Mouse (Mus musculus) heart, embryonic 14.5 days (tissue): ENCODE results near the gene Catsperg1. TPM values are rescaled to one million over a fixed set of nuclear protein-coding genes. Genes with fewer than 3 reads are reported as not detected.

Experiments used
- ATAC-seq: fragments of 200-750 bp; cut with Nextera tagmentation; 2 replicates; pipeline ENCODE4 v1.8.0; 2017; ENCODE audit warnings: low read depth, moderate TSS enrichment; ENCODE audit not compliant: insufficient number of reproducible peaks, insufficient read depth, low FRiP score
- H3K27ac ChIP-seq, 2 experiments: fragments of 200-500 bp in 1 of 2; fragments of 300-500 bp in 1 of 2; sonication (generic) in 1 of 2; replicated peaks in 1 of 2; 2 replicates each; pipeline ENCODE4 v1.5.1; 2012 to 2014; ENCODE audit warnings: low read depth in 2 of 2, low read length in 2 of 2, control low read depth in 1 of 2, mild to moderate bottlenecking in 1 of 2, mixed read lengths in 1 of 2; ENCODE audit not compliant: control insufficient read depth in 1 of 2, insufficient read depth in 1 of 2
- H3K27me3 ChIP-seq: fragments of 300-500 bp; sonication (generic); 2 replicates; pipeline ENCODE4 v1.6.1; 2014; ENCODE audit warnings: mild to moderate bottlenecking, low read length, control low read depth; ENCODE audit not compliant: control insufficient read depth, insufficient read depth
- H3K36me3 ChIP-seq: fragments of 300-500 bp; sonication (generic); 2 replicates; pipeline ENCODE4 v1.6.1; 2014; ENCODE audit warnings: mild to moderate bottlenecking, control low read depth, low read length, mixed read lengths; ENCODE audit not compliant: control insufficient read depth, insufficient read depth
- H3K4me1 ChIP-seq, 2 experiments: fragments of 200-500 bp in 1 of 2; fragments of 300-500 bp in 1 of 2; sonication (generic) in 1 of 2; 2 replicates each; pipeline ENCODE4 v1.6.1; 2012 to 2014; ENCODE audit warnings: low read length in 2 of 2, control low read depth in 1 of 2, mixed read lengths in 1 of 2; ENCODE audit not compliant: control insufficient read depth in 2 of 2, insufficient read depth in 2 of 2
- H3K4me2 ChIP-seq: fragments of 300-500 bp; sonication (generic); 2 replicates; pipeline ENCODE4 v1.6.1; 2014; ENCODE audit warnings: mild to moderate bottlenecking, low read length
- H3K4me3 ChIP-seq, 2 experiments: fragments of 200-500 bp in 1 of 2; fragments of 300-500 bp in 1 of 2; sonication (generic) in 1 of 2; 2 replicates each; pipeline ENCODE4 v1.5.1; 2012 to 2014; ENCODE audit warnings: low read length in 2 of 2, mild to moderate bottlenecking in 2 of 2, control low read depth in 1 of 2, low read depth in 1 of 2, moderate library complexity in 1 of 2; ENCODE audit not compliant: control insufficient read depth in 1 of 2, insufficient read depth in 1 of 2
- H3K9ac ChIP-seq: fragments of 300-500 bp; sonication (generic); 2 replicates; pipeline ENCODE4 v1.6.1; 2014; ENCODE audit warnings: mild to moderate bottlenecking, low read length
- H3K9me3 ChIP-seq: fragments of 300-500 bp; sonication (generic); 2 replicates; pipeline ENCODE4 v1.6.1; 2016; ENCODE audit warnings: low read length, control low read depth; ENCODE audit not compliant: control insufficient read depth
- WGBS: fragments of 180-500 bp; shearing (Covaris S2); extraction: QIAGEN DNeasy Blood & Tissue Kit; methylation state at CpG from one replicate; pipeline ENCODE4 v1.1.7; 2014; 5-methylcytosine and 5-hydroxymethylcytosine counted together
- polyA plus RNA-seq: library from polyadenylated mRNA; unstranded; fragments of >200 nt; fragmentation: Nextera tagmentation; extraction: Ambion mirVana; gene quantifications from 2 replicates; pipeline ENCODE4 v1.2.1, GENCODE M21; 2014

The Catsperg1 gene
- polyA plus RNA-seq, 1 experiment from 2014 or later, result 0.66 TPM

GRCm38 (mm10) chr7:29162294-29162693 lies 51.5 kb downstream of the Catsperg1 start:
- peaks cover 20% of the 10 kb centered on the region for H3K27me3 ChIP-seq

GRCm38 (mm10) chr7:29158264-29158663 lies 55.6 kb downstream of the Catsperg1 start:
- H3K9me3 ChIP-seq, result peaks cover 6% of the 10 kb centered on the region; the same call in 1 of the 2 replicates
- H3K4me1 ChIP-seq, result peaks cover 7 to 9% of the 10 kb centered on the region in 2 experiments; a peak in 2 of 4 replicates
- H3K27me3 ChIP-seq, result peaks cover 16% of the 10 kb centered on the region
- no peak overlapping the region for H3K4me2 ChIP-seq
- no peak overlapping the region for H3K27ac ChIP-seq
- ATAC-seq, result no peak
- H3K4me3 ChIP-seq, result no peak overlapping the region
- WGBS, result 1% methylated on average over 5 of the region's 5 CpGs
- H3K9ac ChIP-seq, result no peak overlapping the region
- H3K36me3 ChIP-seq, result no peaks in the 10 kb centered on the region

More at GRCm38 (mm10) chr7:29162294-29162693, 51.5 kb downstream of the Catsperg1 start:
- Histone ChIP-seq H3K4me3 (no peak overlapping the region), H3K4me2 (no peak overlapping the region), H3K27ac (no peak overlapping the region), H3K9me3 (no peaks in the 10 kb centered on the region), H3K9ac (no peak overlapping the region), H3K36me3 (no peaks in the 10 kb centered on the region), H3K4me1 (0 out of 4 replicates have a peak, but pooled peaks cover 0 to 5% of the 10 kb centered on the region in 2 experiments)
- no peak for ATAC-seq
- WGBS, result 67% methylated on average over 5 of the region's 5 CpGs

DNA sequence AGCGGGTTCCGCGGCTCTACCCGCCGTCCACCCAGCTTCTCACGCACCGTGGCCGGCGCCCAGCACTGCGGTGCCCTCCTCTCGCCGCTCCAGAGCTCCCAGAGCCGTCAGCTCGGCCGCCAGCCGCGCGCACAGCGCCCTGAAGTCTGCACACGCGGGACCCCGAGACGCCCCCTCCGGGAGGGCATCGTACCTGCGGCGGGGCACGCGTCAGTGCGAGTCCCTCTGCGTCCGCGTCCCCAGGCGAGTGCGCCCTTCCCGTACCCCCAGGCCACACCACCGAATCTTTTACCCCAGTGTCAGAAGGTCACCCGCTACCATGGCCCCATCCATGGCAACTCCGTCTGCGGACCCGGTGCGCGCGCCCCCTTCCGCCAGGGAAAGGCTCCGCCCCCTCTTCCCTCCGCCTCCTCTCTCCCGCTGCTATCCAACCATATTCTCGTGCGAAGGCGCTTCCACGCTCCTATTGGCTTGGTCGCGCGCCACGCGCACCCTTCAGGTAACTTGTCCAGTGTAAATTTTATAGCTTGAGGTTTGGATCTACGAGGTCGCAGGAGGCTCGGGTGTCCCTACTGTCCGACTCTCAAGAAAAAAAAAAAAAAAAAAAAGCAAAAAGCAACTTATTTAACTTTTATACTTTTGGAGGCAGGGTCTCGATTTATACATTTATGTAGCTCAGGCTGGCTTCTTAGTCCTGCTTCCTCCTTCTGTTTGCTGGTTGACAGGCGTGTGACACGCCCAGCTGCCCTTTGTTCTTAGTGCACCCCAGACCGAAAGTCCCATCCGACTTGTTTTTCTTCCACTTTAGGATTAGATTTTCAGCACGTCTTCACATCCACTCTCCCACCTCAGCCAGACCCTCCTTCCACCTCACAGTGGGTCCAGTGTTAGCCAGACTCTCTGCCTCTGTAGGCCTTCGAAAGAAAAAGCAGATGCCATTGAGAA lies 57.7 kb downstream of the Catsperg1 start, which contains the start of gene Fam98c:
TSS of gene Fam98c (minus strand) at position 397 of the 945 bp plus-strand sequence.
- WGBS, result 4% methylated on average over 54 of the region's 68 CpGs
- H3K9me3 ChIP-seq, result peaks cover 6% of the 10 kb centered on the region; the same call in 1 of the 2 replicates

DNA sequence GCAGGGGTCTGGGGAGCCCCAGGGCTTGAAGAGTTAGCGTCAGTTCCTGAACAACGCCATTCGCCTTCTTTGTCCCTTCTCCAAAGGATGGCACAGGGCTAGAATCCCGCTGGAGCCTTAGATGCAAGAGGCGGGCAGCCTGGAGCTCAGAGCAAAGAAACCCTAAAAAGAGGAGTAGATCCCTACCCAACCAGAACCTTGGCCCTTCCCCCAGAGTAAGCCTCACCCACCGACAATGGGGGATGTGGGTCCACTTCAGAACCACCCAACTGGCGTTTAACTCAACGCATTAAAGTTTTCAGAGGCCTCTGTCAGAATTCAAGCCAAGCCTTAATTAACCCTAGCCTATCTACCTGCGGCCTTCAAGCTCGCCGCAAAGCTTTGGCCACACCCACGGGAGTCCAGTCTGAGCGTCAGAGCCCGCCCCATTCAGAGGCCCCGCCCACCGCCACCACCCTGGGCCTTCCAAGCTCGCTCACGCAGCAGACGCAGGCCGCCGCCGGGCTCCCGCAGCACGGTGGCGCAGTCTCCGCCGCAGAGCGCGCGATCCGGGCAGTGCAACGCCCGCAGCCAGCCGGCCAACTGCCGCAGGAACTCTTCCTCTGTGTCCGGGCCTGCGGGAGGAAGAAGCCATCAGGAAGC lies 58.5 kb downstream of the Catsperg1 start:
- peak; percentile 85 for ATAC-seq
- peaks cover 13% of the 10 kb centered on the region for H3K27me3 ChIP-seq
- H3K4me1 ChIP-seq, result peaks cover 4 to 7% of the 10 kb centered on the region in 2 experiments; a peak in 2 of 4 replicates
- peak overlapping the region; percentile 93 for H3K4me2 ChIP-seq
- no peaks in the 10 kb centered on the region for H3K36me3 ChIP-seq
- peak overlapping the region; percentile 62 to 65 for H3K4me3 ChIP-seq
- peak overlapping the region; percentile 85 for H3K9ac ChIP-seq
- 8% methylated on average over 37 of the region's 37 CpGs for WGBS
- H3K9me3 ChIP-seq, result peaks cover 6% of the 10 kb centered on the region; the same call in 1 of the 2 replicates
- peak overlapping the region; percentile 20 to 85; a peak in 3 of 4 replicates for H3K27ac ChIP-seq

More for the DNA sequence above, 57.7 kb downstream of the Catsperg1 start, which contains the start of gene Fam98c:
- Histone ChIP-seq H3K4me3 (peak within 1 kb of the TSS; percentile 62 to 65), H3K4me2 (peak within 1 kb of the TSS; percentile 93), H3K4me1 (peaks cover 4 to 7% of the 10 kb centered on the region in 2 experiments; a peak in 2 of 4 replicates), H3K36me3 (no peaks in the 10 kb centered on the region), H3K27ac (peak within 1 kb of the TSS; percentile 20 to 85; a peak in 3 of 4 replicates), H3K9ac (peak within 1 kb of the TSS; percentile 85), H3K27me3 (peaks cover 13% of the 10 kb centered on the region)
- peak; percentile 68 for ATAC-seq

- no peak for ATAC-seq
- Histone ChIP-seq H3K36me3 (no peaks in the 10 kb centered on the region), H3K4me3 (no peak overlapping the region), H3K4me2 (no peak overlapping the region), H3K9ac (no peak overlapping the region), H3K9me3 (peaks cover 6% of the 10 kb centered on the region; the same call in 1 of the 2 replicates), H3K4me1 (peaks cover 4 to 7% of the 10 kb centered on the region in 2 experiments; a peak in 2 of 4 replicates), H3K27ac (no peak overlapping the region), H3K27me3 (peaks cover 11% of the 10 kb centered on the region)
- WGBS, result 93% methylated on average over 14 of the region's 14 CpGs
Observed at GRCm38 (mm10) chr7:29154018-29154720, 59.7 kb downstream of the Catsperg1 start.

- Histone ChIP-seq H3K4me3 (no peak overlapping the region), H3K27me3 (no peaks in the 10 kb centered on the region), H3K9ac (no peak overlapping the region), H3K27ac (no peak overlapping the region), H3K36me3 (no peaks in the 10 kb centered on the region), H3K9me3 (peaks cover 6% of the 10 kb centered on the region; the same call in 1 of the 2 replicates), H3K4me1 (peaks cover 4 to 6% of the 10 kb centered on the region in 2 experiments; a peak in 2 of 4 replicates), H3K4me2 (no peak overlapping the region)
- no peak for ATAC-seq
- 55% methylated on average over 10 of the region's 10 CpGs for whole genome bisulfite sequencing
Observed at GRCm38 (mm10) chr7:29151486-29151885, 62.3 kb downstream of the Catsperg1 start.

GRCm38 (mm10) chr7:29148771-29149170 lies 65.1 kb downstream of the Catsperg1 start:
- H3K4me2 ChIP-seq, result no peak overlapping the region
- peaks cover under 1% of the 10 kb centered on the region; the same call in 1 of the 2 replicates for H3K9me3 ChIP-seq
- no peak overlapping the region for H3K9ac ChIP-seq
- no peaks in the 10 kb centered on the region for H3K27me3 ChIP-seq
- ATAC-seq, result no peak
- WGBS, result 85% methylated on average over 15 of the region's 15 CpGs
- no peak overlapping the region for H3K4me3 ChIP-seq
- no peaks in the 10 kb centered on the region for H3K4me1 ChIP-seq
- no peak overlapping the region for H3K27ac ChIP-seq
- H3K36me3 ChIP-seq, result no peaks in the 10 kb centered on the region
